Mouse (Mus musculus) kidney, adult 2 months (tissue): ENCODE measurements around the gene Nphs2. TPM values are rescaled to one million over a fixed set of nuclear protein-coding genes. Genes with fewer than 3 reads are reported as not detected.

ENCODE experiments used
- DNase-seq: peaks from one replicate; pipeline ENCODE4 v3.0.0; 2021
- H3K27ac ChIP-seq: fragments of 200-500 bp; 2 replicates; pipeline ENCODE4 v1.5.1; 2012; ENCODE audit warnings: low read depth, low read length, control low read depth, inconsistent platforms; ENCODE audit not compliant: insufficient read depth
- H3K27me3 ChIP-seq: fragments of 200-500 bp; replicated peaks from 2 replicates; pipeline ENCODE4 v1.6.1; 2012; ENCODE audit warnings: mild to moderate bottlenecking, moderate library complexity, low read length, inconsistent platforms; ENCODE audit not compliant: control insufficient read depth, insufficient read depth
- H3K36me3 ChIP-seq: fragments of 200-500 bp; 2 replicates; pipeline ENCODE4 v1.6.1; 2012; ENCODE audit warnings: mild to moderate bottlenecking, moderate library complexity, low read length, inconsistent platforms; ENCODE audit not compliant: control insufficient read depth, insufficient read depth
- H3K4me1 ChIP-seq: fragments of 200-500 bp; 2 replicates; pipeline ENCODE4 v1.6.1; 2011; ENCODE audit warnings: low read length; ENCODE audit not compliant: control insufficient read depth, insufficient read depth
- H3K4me3 ChIP-seq: fragments of 200-500 bp; 2 replicates; pipeline ENCODE4 v1.5.1; 2011; ENCODE audit warnings: mild to moderate bottlenecking, low read depth, low read length, control low read depth; ENCODE audit not compliant: insufficient read depth
- CTCF ChIP-seq: fragments of 200-500 bp; conservative IDR thresholded peaks from 2 replicates; pipeline ENCODE4 v1.5.1; 2011; ENCODE audit warnings: low read depth, mild to moderate bottlenecking, control low read depth, low read length, moderate library complexity, mixed read lengths; ENCODE audit not compliant: insufficient read depth, insufficient read length
- POLR2A ChIP-seq: fragments of 200-500 bp; IDR thresholded peaks from one replicate; pipeline ENCODE4 v1.6.1; 2011; ENCODE audit warnings: low read depth, low read length, control low read depth
- WGBS: fragments of 180-500 bp; shearing (Covaris S2); methylation state at CpG from one replicate; pipeline ENCODE4 v1.1.7; 2018; 5-methylcytosine and 5-hydroxymethylcytosine counted together
- polyA plus RNA-seq: library from polyadenylated mRNA; depleted of rRNA; stranded (reverse); fragments of >200 nt; gene quantifications from 2 replicates; pipeline ENCODE4 v1.2.3, GENCODE M21; 2012; rRNA removed

Gene Nphs2
- polyA plus RNA-seq, 1 experiment = 56.0 TPM

DNA sequence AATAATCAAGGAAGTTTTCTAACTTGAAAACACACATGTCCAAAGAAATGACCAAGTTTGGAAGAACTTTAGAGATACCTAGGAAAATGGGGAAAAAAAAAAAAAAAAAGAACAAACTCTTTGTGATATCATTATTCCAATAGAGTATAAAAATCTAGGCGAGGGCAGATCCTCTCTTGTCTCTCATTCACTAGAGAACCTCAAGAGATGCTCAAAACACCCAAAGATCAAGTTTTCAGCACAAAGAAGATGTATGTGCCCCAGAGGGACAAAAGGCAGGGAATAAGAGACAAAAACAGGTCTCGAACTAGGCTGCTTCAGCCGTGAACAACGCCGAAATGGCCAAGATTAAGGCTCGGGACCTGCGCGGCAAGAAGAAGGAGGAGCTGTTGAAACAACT, 55.2 kb downstream of the Nphs2 start, which contains the start of gene Gm2000:
Gene Gm2000, plus strand, starts transcription at position 301 of the 400 bp plus-strand sequence.
- Histone ChIP-seq H3K36me3 (no peaks in the 10 kb centered on the region), H3K27ac (no peak within 1 kb of the TSS), H3K4me1 (no peaks in the 10 kb centered on the region), H3K4me3 (no peak within 1 kb of the TSS), H3K27me3 (no peaks in the 10 kb centered on the region)
- TF ChIP-seq POLR2A (no peak), CTCF (no peak)
- no peak for DNase-seq
- 88% methylated on average over 8 of the region's 8 CpGs for WGBS

Other genes starting within 250 kb of the Nphs2 start
- gene Fam163a, start 105.7 kb upstream of the Nphs2 start, polyA plus RNA-seq = 5.7 and 6.9 TPM in 2 replicates
- 2.8 and 3.4 TPM in 2 replicates for gene Tdrd5, start 7.1 kb upstream of the Nphs2 start, polyA plus RNA-seq
- 10.7 and 34.1 TPM in 2 replicates for gene Gm2000, start 55.3 kb downstream of the Nphs2 start, polyA plus RNA-seq
- gene Axdnd1, start 110.4 kb downstream of the Nphs2 start, polyA plus RNA-seq = not detected in 2 replicates
- gene Soat1, start 163.6 kb downstream of the Nphs2 start, polyA plus RNA-seq = 21.8 and 22.3 TPM in 2 replicates
- 9.2 and 13.2 TPM in 2 replicates for gene Gm10031, start 213.3 kb downstream of the Nphs2 start, polyA plus RNA-seq
- gene Abl2, start 248.1 kb downstream of the Nphs2 start, polyA plus RNA-seq = 6.3 and 7.5 TPM in 2 replicates